Comparison of ENCODE assay signal across 36 mouse cellular contexts in the genomic region with DNA sequence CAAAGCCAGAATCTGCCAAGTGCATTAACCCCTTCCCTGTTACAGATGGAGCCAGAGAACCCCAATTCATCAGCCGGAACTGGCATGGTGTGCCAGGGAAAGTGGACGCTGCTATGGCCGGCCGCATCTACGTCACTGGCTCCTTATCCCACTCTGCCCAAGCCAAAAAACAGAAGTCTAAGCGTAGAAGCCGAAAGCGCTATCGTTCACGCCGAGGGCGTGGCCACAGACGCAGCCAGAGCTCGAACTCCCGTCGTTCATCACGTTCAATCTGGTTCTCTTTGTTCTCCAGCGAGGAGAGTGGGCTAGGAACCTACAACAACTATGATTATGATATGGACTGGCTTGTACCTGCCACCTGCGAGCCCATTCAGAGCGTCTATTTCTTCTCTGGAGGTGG. TPM values are rescaled to one million over a fixed set of nuclear protein-coding genes. Genes with fewer than 3 reads are reported as not detected.
DNase-seq lines count a peak whose midpoint lies in the region; ATAC-seq and TF ChIP-seq lines count a peak whose summit lies in the region.
"Had no signal": no experiment of that assay in that cellular context is flagged by ENCODE, and none has a peak within 500 bp of the region (broad histone marks: within the 10 kb centered on the region; RNA-seq: fewer than 3 reads in every experiment).

No protein-coding gene starts in this region.

- H3K36me3 ChIP-seq in MEL (ENCODE audit: control insufficient read depth in 1 of 2, insufficient read depth in 2 of 2, low read length in 2 of 2) = peaks cover 3 to 7% of the 10 kb centered on the region in 2 experiments; a peak in 3 of 4 replicates
- no peaks in the 10 kb centered on the region; the same call in 1 of the 2 replicates for H3K36me3 ChIP-seq in liver, embryonic 14.5 days (replicated peaks; ENCODE audit: control insufficient read depth, insufficient read depth, low read depth)
- H3K36me3 ChIP-seq: intestine, embryonic 15.5 days had no signal

- TF ChIP-seq RAD21 in MEL (IDR thresholded peaks at IDR 0.05; ENCODE audit: low read depth, low read length) = no peak

- ATAC-seq in liver, embryonic 14.5 days (ENCODE audit: insufficient read depth) = no peak
- ATAC-seq: CD4-positive, CD25-positive, alpha-beta regulatory T cell, adult 4 months; forebrain, postnatal 0 days; hindbrain, postnatal 0 days; intestine, embryonic 15.5 days; midbrain, embryonic 13.5 days had no signal

- no peak for TF ChIP-seq POLR2A in MEL (IDR thresholded peaks at IDR 0.05; ENCODE audit: control insufficient read depth in 1 of 2, insufficient read depth in 1 of 2, low read depth in 1 of 2, low read length in 2 of 2, poor library complexity in 1 of 2)

- H3K4me3 ChIP-seq in gastrocnemius, adult 2 months = peak overlapping the region; percentile 26
- H3K4me3 ChIP-seq in MEL (ENCODE audit: control insufficient read depth in 1 of 2, insufficient read depth in 1 of 2, low read depth in 2 of 2, low read length in 2 of 2) = no peak overlapping the region
- no peak overlapping the region for H3K4me3 ChIP-seq in liver, embryonic 14.5 days (ENCODE audit: insufficient read depth in 1 of 2, low read depth in 2 of 2, low read length in 2 of 2)
- H3K4me3 ChIP-seq: erythroblast, embryonic 14.5 days; intestine, embryonic 15.5 days; lung, embryonic 15.5 days; megakaryocyte, embryonic 14.5 days; midbrain, embryonic 13.5 days had no signal

- H3K4me2 ChIP-seq in liver, embryonic 14.5 days (ENCODE audit: low read depth) = peak overlapping the region; percentile 41
- H3K4me2 ChIP-seq: intestine, embryonic 15.5 days; lung, embryonic 15.5 days; midbrain, embryonic 13.5 days had no signal

- no peak overlapping the region for H3K9ac ChIP-seq in MEL (ENCODE audit: control insufficient read depth, low read depth, low read length, poor library complexity, severe bottlenecking)
- H3K9ac ChIP-seq in liver, embryonic 14.5 days (replicated peaks) = no peak overlapping the region
- H3K9ac ChIP-seq: forebrain, postnatal 0 days; intestine, embryonic 15.5 days; lung, embryonic 15.5 days had no signal

- no peaks in the 10 kb centered on the region for H3K9me3 ChIP-seq in MEL (replicated peaks; ENCODE audit: insufficient read depth, low read length)
- no peaks in the 10 kb centered on the region for H3K9me3 ChIP-seq in liver, embryonic 14.5 days (ENCODE audit: control insufficient read depth, low read length)
- H3K9me3 ChIP-seq: hindbrain, embryonic 10.5 days; intestine, embryonic 15.5 days; lung, embryonic 15.5 days; megakaryocyte, embryonic 14.5 days; midbrain, embryonic 13.5 days had no signal

- no peaks in the 10 kb centered on the region; a peak in 1 of 4 replicates for H3K27me3 ChIP-seq in MEL (ENCODE audit: control insufficient read depth in 1 of 2, insufficient read depth in 2 of 2, low read length in 2 of 2)
- H3K27me3 ChIP-seq in liver, embryonic 14.5 days (ENCODE audit: control insufficient read depth, insufficient read depth, low read length) = peaks cover 16% of the 10 kb centered on the region

- intact Hi-C loops in gastrocnemius, adult 2 months (cut with DNase I) = no loop called here

- no peaks in the 10 kb centered on the region for H3K79me2 ChIP-seq in MEL (ENCODE audit: control insufficient read depth, insufficient read depth, low read length, poor library complexity)

- TF ChIP-seq CTCF in gastrocnemius, adult 2 months (IDR thresholded peaks at IDR 0.05) = no peak
- TF ChIP-seq CTCF in MEL (IDR thresholded peaks at IDR 0.05 in 2 of 3, conservative IDR thresholded peaks at IDR 0.05 in 1 of 3; ENCODE audit: control insufficient read depth in 1 of 3, insufficient read depth in 1 of 3, low read depth in 2 of 3, low read length in 3 of 3, poor library complexity in 1 of 3, severe bottlenecking in 1 of 3) = no peak
- TF ChIP-seq CTCF in liver, embryonic 14.5 days (IDR thresholded peaks at IDR 0.05; ENCODE audit: low read depth) = no peak

- no peak overlapping the region for H3K27ac ChIP-seq in gastrocnemius, adult 2 months
- H3K27ac ChIP-seq in MEL (ENCODE audit: control insufficient read depth, low read depth, low read length) = no peak overlapping the region
- H3K27ac ChIP-seq in liver, embryonic 14.5 days = no peak overlapping the region
- H3K27ac ChIP-seq: hindbrain, embryonic 10.5 days; hindbrain, postnatal 0 days; intestine, embryonic 15.5 days; kidney, postnatal 0 days; lung, embryonic 15.5 days; midbrain, embryonic 13.5 days; stomach, postnatal 0 days had no signal

- DNase-seq in gastrocnemius, adult 2 months = no peak
- DNase-seq in gastrocnemius, adult 18-20 months (ENCODE audit: low spot score) = no peak
- peak; percentile 84 for DNase-seq in MEL (ENCODE audit: low read depth, low spot score)
- peak; percentile 28 for DNase-seq in R1 (ENCODE audit: low read depth, low spot score)
- DNase-seq in liver, embryonic 14.5 days (ENCODE audit: low read depth in 3 of 3, low spot score in 3 of 3) = no peak
- no peak for DNase-seq in adipocyte (ENCODE audit: low spot score)
- no peak for DNase-seq in lung, postnatal 10 days
- DNase-seq: adrenal gland, postnatal 14 days; cerebellum, adult 18-20 months; forebrain, postnatal 0 days; gastrocnemius, postnatal 14 days; heart, postnatal 14 days; kidney, adult 8-10 months; kidney, postnatal 4 days; left cerebral cortex, postnatal 4 days; lung, postnatal 4 days; right cerebral cortex, postnatal 4 days; thymus, adult 18-20 months; thymus, postnatal 25 days had no signal

- peaks cover 0 to 26% of the 10 kb centered on the region in 2 experiments; a peak in 3 of 4 replicates for H3K4me1 ChIP-seq in MEL (ENCODE audit: control insufficient read depth in 1 of 2, insufficient read depth in 2 of 2, low read length in 2 of 2)
- no peaks in the 10 kb centered on the region; a peak in 1 of 4 replicates for H3K4me1 ChIP-seq in liver, embryonic 14.5 days (replicated peaks; ENCODE audit: control insufficient read depth in 2 of 2, insufficient read depth in 2 of 2, low read length in 1 of 2)

- WGBS in liver, embryonic 14.5 days (ENCODE audit: insufficient replicate concordance) = 60% methylated on average over 20 of the region's 20 CpGs

- TF ChIP-seq EP300 in MEL (IDR thresholded peaks at IDR 0.05; ENCODE audit: low read depth in 1 of 2, low read length in 2 of 2) = no peak
- TF ChIP-seq EP300 in liver, embryonic 14.5 days (IDR thresholded peaks at IDR 0.05; ENCODE audit: low read depth) = no peak

TF ChIP-seq in MEL, 35 proteins besides CTCF, POLR2A, EP300 and RAD21:
- TF ChIP-seq MEF2A (IDR thresholded peaks at IDR 0.05; ENCODE audit: extremely low read depth, insufficient replicate concordance, low read depth, low read length, poor library complexity, severe bottlenecking) = no peak
- peak; percentile 2; the same call in 1 of the 2 replicates for TF ChIP-seq GATA1 (IDR thresholded peaks at IDR 0.05; ENCODE audit: low read depth, low read length)

RNA-seq across cellular contexts. Expression of gene Sebox, which starts 1.7 kb away (rescaled TPM):
- total RNA-seq in gastrocnemius, adult 2 months (2021) = not detected
- total RNA-seq in gastrocnemius, adult 18-20 months (2021) = not detected
- 0.15 TPM in 1 of 2 replicates, not detected in the other for total RNA-seq in MEL (2012; rRNA removed)
- polyA plus RNA-seq in MEL (2012; ENCODE audit: insufficient read depth in 1 of 2, insufficient read length in 2 of 2, low read depth in 1 of 2, low replicate concordance in 2 of 2, missing spikeins in 1 of 2) = under 1 TPM in 1 of 2 experiments, not detected in 1; 0.06 TPM
- polyA plus RNA-seq in liver, embryonic 14.5 days (2012; rRNA removed) = 0.18 and 0.28 TPM in 2 replicates
- polyA plus RNA-seq in liver, embryonic 14.5 days (2014; fragmentation: Nextera tagmentation; extraction: Ambion mirVana) = 0.35 and 0.39 TPM in 2 replicates
- total RNA-seq: adrenal gland, postnatal 14 days; gastrocnemius, postnatal 14 days; granulocyte monocyte progenitor cell, adult 5-6 weeks; heart, postnatal 14 days; monocyte, adult 5-6 weeks; neutrophil, adult 5-6 weeks had no signal
- polyA plus RNA-seq: CD4-positive, CD25-positive, alpha-beta regulatory T cell, adult 4 months; erythroblast, embryonic 14.5 days; forebrain, embryonic 11.5 days; forebrain, postnatal 0 days; heart, embryonic 14.5 days; hindbrain, embryonic 10.5 days; intestine, embryonic 15.5 days; kidney, postnatal 0 days; limb, embryonic 14.5 days; lung, embryonic 15.5 days; midbrain, embryonic 13.5 days; spleen, adult 2 months had no signal

RNA-seq across cellular contexts. Expression of gene Vtn, which starts 2.6 kb away (rescaled TPM):
- 10 to 100 TPM; 11.7 to 14.5 TPM for total RNA-seq in gastrocnemius, adult 2 months (2021)
- 10 to 100 TPM in 1 of 2 experiments, 1 to 10 TPM in 1; 9.5 to 15.0 TPM for total RNA-seq in gastrocnemius, adult 18-20 months (2021)
- total RNA-seq in MEL (2012; rRNA removed) = not detected in 2 replicates
- polyA plus RNA-seq in MEL (2012; ENCODE audit: insufficient read depth in 1 of 2, insufficient read length in 2 of 2, low read depth in 1 of 2, low replicate concordance in 2 of 2, missing spikeins in 1 of 2) = under 1 TPM in 1 of 2 experiments, not detected in 1; 0.18 TPM
- polyA plus RNA-seq in liver, embryonic 14.5 days (2012; rRNA removed) = 350 and 403 TPM in 2 replicates
- 353 and 424 TPM in 2 replicates for polyA plus RNA-seq in liver, embryonic 14.5 days (2014; fragmentation: Nextera tagmentation; extraction: Ambion mirVana)
- total RNA-seq: granulocyte monocyte progenitor cell, adult 5-6 weeks; monocyte, adult 5-6 weeks; neutrophil, adult 5-6 weeks had no signal
- polyA plus RNA-seq: CD4-positive, CD25-positive, alpha-beta regulatory T cell, adult 4 months had no signal

RNA-seq across cellular contexts. Expression of gene Sarm1, which starts 4.0 kb away (rescaled TPM):
- total RNA-seq in gastrocnemius, adult 2 months (2021) = under 1 TPM; 0.64 to 0.71 TPM
- under 1 TPM; 0.43 to 0.82 TPM for total RNA-seq in gastrocnemius, adult 18-20 months (2021)
- total RNA-seq in MEL (2012; rRNA removed) = 0.73 and 1.1 TPM in 2 replicates
- polyA plus RNA-seq in MEL (2012; ENCODE audit: insufficient read depth in 1 of 2, insufficient read length in 2 of 2, low read depth in 1 of 2, low replicate concordance in 2 of 2, missing spikeins in 1 of 2) = 1 to 10 TPM in 1 of 2 experiments, not detected in 1; 4.3 TPM
- polyA plus RNA-seq in liver, embryonic 14.5 days (2012; rRNA removed) = 0.09 and 0.22 TPM in 2 replicates
- 0.14 and 0.15 TPM in 2 replicates for polyA plus RNA-seq in liver, embryonic 14.5 days (2014; fragmentation: Nextera tagmentation; extraction: Ambion mirVana)
- total RNA-seq: granulocyte monocyte progenitor cell, adult 5-6 weeks; monocyte, adult 5-6 weeks had no signal
- polyA plus RNA-seq: erythroblast, embryonic 14.5 days had no signal

RNA-seq across cellular contexts. Expression of gene Tmem199, which starts 10.4 kb away (rescaled TPM):
- total RNA-seq in gastrocnemius, adult 2 months (2021) = 10 to 100 TPM; 11.9 to 13.0 TPM
- 10 to 100 TPM; 13.3 to 15.1 TPM for total RNA-seq in gastrocnemius, adult 18-20 months (2021)
- total RNA-seq in MEL (2012; rRNA removed) = 51.9 and 57.1 TPM in 2 replicates
- 10 to 100 TPM in 1 of 2 experiments, not detected in 1; 36.5 TPM for polyA plus RNA-seq in MEL (2012; ENCODE audit: insufficient read depth in 1 of 2, insufficient read length in 2 of 2, low read depth in 1 of 2, low replicate concordance in 2 of 2, missing spikeins in 1 of 2)
- polyA plus RNA-seq in liver, embryonic 14.5 days (2012; rRNA removed) = 10.6 and 14.5 TPM in 2 replicates
- polyA plus RNA-seq in liver, embryonic 14.5 days (2014; fragmentation: Nextera tagmentation; extraction: Ambion mirVana) = 20.6 and 22.1 TPM in 2 replicates

RNA-seq across cellular contexts. Expression of gene Poldip2, which starts 10.5 kb away (rescaled TPM):
- total RNA-seq in gastrocnemius, adult 2 months (2021) = 100 to 1,000 TPM in 1 of 2 experiments, 10 to 100 TPM in 1; 98.0 to 113 TPM
- 100 to 1,000 TPM in 1 of 2 experiments, 10 to 100 TPM in 1; 99.0 to 100 TPM for total RNA-seq in gastrocnemius, adult 18-20 months (2021)
- 157 and 182 TPM in 2 replicates for total RNA-seq in MEL (2012; rRNA removed)
- polyA plus RNA-seq in MEL (2012; ENCODE audit: insufficient read depth in 1 of 2, insufficient read length in 2 of 2, low read depth in 1 of 2, low replicate concordance in 2 of 2, missing spikeins in 1 of 2) = 100 to 1,000 TPM; 166 to 260 TPM
- 24.1 and 28.2 TPM in 2 replicates for polyA plus RNA-seq in liver, embryonic 14.5 days (2012; rRNA removed)
- 55.6 and 57.2 TPM in 2 replicates for polyA plus RNA-seq in liver, embryonic 14.5 days (2014; fragmentation: Nextera tagmentation; extraction: Ambion mirVana)

Comparison
In these comparisons a context has a peak if more than half of its experiments do, and no peak if none do; other contexts are left out.
1. DNase-seq: peak in MEL (single experiment) and R1 (single experiment); none in gastrocnemius, adult 2 months (single experiment), gastrocnemius, adult 18-20 months (single experiment), liver, embryonic 14.5 days (0 of 3), adipocyte (single experiment) and lung, postnatal 10 days (single experiment).